Mouse (Mus musculus) liver, embryonic 14.5 days (tissue): ENCODE measurements around the gene Cfap99.

Experiments used
- CTCF ChIP-seq: IDR thresholded peaks from 2 replicates; pipeline ENCODE4 v1.5.1; 2016; ENCODE audit warnings: antibody characterized with exemption, low read depth, control low read depth
- EP300 ChIP-seq: IDR thresholded peaks from 2 replicates; pipeline ENCODE4 v1.6.1; 2016; ENCODE audit warnings: antibody characterized with exemption, low read depth

- TF ChIP-seq CTCF (no peak), EP300 (no peak)
These were observed at the start of gene Cfap99, which contains the start of gene Zfyve28 for GRCm38 (mm10) chr5:34288154-34288716.
